Mouse (Mus musculus) skeletal muscle tissue, adult 2 months (tissue): ENCODE data around the gene Serpina10.
"Not testable (repeated sequence)": the region's sequence is repeated elsewhere in the genome, so short reads cannot be mapped to it uniquely, and the experiment has no call there.

ENCODE experiments used
- DNase-seq: peaks from one replicate; pipeline ENCODE4 v3.0.0-alpha.2; 2012; ENCODE audit warnings: low read depth, low spot score

Serpina10 gene

DNA sequence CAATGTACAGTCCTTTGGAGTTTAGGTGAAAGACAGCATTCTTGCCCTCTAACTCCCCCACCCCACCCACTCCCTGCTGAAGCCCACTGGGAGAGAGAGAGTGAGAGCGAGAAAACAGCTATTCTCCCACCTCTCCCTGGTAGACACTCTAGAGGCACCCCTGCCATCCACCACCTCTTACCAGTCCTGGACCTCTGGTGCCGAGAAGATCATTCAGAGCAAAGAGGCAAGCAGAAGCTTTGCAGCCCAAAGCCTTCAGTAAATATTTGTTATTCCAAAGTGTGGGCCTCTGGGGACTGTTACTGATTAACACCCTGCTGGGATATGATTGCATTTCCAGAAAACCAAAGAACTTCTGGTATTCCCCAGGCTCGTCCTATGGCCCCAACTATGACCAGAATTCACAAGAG is at the start of gene Serpina10:
Gene Serpina10 (minus strand): TSS at position 242 of the 410 bp plus-strand sequence.
- DNase-seq, result no peak

DNA sequence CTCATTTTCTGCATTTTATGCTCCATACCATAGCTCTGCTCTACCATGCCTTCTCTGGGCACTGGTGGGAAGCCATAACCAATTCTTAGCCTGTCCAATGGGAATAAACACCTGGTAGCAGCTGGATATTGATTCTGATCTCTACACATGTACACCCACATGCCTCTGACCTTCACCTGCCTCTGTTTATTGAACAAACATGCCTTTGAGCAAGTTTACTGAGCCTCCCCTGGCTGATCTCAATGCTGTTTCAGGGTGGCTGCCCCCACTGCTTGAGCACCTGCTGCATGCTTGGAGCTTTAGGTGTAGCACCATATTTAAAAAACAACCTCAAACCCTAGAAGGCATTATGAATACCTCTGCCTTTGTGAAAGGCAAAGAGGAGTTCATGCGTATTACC is 48.6 kb upstream of the Serpina10 start:
- not testable (repeated sequence) for DNase-seq

DNA sequence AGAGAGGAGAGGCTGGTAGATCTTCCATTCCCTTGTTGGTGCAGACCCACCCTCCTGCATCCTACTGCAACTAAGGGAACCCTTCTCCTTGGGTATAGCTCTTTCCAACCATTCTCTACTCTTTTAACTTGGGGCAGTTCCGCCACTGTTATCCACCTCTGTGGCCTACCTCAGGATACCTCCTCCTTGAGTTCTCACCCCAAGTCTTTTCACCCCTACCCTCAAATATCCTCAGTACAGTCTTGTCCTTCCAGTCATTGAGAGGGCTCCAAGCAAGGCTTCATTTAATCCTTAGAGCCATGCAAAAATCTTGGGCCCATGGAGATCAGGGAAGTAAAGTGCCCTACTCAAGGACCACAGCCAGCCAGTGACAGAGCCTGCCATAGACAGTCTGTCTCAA is 44.8 kb upstream of the Serpina10 start, which contains the start of gene Serpina16:
Gene Serpina16 (minus strand): TSS at position 101 of the 400 bp plus-strand sequence.
- no peak for DNase-seq

DNA sequence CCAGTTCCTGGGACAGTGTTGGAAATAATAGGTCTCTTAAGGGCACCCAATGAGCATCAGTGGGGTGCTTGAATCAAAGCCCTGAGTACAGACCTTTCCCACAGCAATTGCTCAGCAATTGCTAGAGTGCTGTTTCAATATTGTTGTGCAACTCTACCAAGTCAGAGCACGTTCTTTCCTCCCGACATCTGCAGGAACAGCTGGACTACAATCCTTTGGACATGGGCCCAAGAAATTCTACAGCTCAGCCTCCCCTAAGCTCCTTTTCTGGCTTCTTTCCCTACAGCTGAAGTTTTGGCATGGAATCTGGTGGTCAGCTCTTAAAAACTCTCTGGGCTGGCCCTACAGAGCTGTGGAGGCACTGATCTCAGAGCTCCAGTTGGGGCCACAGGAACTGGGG is 41.9 kb upstream of the Serpina10 start:
- DNase-seq, result peak; percentile 72

DNA sequence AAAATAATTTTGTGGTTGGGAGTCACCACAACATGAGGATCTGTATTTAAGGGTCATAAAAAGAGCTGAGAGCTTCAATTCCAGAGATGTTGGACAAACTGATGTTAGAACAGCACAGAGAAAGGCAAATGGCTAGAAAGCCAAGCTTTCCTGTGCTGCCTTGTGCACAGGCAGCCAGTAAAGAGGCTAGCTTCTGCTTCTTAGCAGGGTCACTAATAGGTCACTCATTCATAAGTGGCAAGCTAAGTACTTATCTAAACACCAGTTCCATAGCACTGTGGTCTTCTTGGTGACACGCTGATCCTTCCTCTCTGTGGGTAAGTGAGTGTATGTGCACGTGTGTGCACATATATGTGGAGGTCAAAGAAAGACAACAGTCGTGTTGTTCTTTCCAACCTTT is 40.2 kb upstream of the Serpina10 start:
- no peak for DNase-seq

DNA sequence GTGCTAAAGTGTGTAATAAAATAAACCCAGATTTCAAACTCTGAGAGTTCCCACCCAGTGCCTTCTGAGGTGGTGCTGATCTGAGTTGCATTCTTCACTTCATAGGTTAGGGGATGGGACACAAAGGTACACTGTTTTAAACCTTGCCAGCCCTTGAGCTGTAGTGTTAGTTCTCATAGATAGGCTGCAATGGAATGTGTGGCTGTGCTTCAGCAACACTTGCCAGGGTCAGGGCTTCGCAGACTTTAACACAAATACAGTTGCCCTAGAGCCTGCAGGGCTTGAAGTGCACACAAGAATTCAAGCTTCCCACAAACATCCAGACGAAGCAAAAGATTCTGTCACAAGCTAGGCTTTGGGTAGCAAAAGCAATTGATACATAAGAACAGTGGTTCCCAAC is 39.7 kb upstream of the Serpina10 start:
- DNase-seq, result no peak

DNA sequence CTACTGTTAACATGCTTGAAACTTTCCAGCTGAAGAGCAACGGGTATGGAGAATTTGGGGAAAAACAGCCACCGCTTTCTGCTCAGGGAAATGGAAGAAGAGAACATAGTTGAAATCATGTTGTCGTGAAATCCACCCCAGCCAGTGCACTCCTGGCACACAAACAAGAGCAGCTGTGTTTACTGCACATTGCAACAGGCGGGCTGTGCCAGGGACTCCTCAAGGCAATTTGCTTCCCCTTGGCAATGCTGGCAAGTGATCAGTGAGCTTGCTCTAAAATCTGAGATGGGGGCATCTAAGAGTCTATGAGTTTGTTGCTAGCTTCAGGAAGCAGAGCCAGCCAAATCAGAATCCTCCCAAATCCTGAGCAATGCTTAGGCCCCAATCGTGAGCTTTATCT is 39.1 kb upstream of the Serpina10 start:
- peak; percentile 20 for DNase-seq

DNA sequence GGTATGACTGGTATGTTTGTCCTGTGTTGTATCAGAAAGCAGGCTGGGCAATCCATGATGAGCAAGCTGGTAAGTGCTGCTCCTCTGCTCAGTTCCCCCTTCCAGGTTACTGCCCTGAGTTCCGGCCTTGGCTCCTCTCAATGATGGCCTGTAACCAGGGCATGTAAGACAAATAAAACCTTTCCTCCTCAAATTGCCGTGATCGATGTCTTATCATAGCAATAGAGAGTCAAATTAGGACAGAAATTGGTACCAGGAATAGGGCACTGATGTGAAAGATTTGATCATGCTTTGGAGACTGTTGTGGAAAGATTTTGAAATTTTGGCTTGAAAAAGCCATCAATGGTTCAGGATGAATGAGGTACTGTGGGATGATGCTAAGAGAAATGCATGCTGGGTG is 34.0 kb upstream of the Serpina10 start:
- DNase-seq, result no peak

DNA sequence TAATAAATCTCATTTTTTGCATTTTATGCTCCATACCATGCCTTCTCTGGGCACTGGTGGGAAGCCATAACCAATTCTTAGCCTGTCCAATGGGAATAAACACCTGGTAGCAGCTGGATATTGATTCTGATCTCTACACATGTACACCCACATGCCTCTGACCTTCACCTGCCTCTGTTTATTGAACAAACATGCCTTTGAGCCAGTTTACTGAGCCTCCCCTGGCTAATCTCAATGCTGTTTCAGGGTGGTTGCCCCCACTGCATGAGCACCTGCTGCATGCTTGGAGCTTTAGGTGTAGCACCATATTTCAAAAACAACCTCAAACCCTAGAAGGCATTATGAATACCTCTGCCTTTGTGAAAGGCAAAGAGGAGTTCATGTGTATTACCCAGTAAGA is 30.8 kb upstream of the Serpina10 start:
- DNase-seq, result not testable (repeated sequence)

DNA sequence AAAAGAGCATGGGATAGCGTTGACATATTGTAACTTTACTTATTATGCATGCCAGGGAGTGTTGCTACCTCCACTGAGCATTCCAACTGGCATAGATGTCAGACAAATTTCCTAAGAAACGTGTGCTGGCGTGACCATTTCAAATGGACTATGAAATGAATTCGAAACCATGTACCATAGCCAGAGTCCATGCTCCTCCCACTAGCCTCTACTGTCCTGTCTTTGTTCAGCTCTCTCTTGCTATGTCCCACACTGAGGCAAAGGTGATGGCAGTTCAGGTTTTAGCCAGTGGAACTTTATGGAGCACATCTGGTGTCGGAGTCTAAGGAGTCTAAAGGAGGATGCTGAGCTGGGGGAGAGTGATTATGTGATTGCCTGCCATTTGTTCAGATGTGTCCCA is 28.8 kb upstream of the Serpina10 start:
- DNase-seq, result no peak

DNA sequence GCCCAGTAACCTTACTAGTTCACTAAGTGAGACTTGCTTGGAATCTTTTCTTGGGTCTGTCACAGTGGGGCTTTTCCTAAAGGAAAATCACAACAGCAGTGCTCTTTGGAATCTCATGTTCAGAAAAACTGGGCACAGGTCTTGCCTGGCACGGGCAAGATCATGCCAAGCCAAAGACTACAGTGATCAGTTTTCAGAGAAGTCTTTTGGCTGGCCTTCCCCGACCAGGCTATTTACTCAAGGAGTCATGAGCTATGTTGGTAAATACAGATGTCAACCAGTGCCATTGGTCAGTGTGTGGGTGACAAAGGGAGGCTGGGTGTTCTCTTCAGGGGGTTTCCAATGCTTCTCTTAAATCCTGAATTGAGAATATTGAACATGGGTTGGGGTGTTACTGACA is 27.9 kb upstream of the Serpina10 start:
- DNase-seq, result peak; percentile 2

DNA sequence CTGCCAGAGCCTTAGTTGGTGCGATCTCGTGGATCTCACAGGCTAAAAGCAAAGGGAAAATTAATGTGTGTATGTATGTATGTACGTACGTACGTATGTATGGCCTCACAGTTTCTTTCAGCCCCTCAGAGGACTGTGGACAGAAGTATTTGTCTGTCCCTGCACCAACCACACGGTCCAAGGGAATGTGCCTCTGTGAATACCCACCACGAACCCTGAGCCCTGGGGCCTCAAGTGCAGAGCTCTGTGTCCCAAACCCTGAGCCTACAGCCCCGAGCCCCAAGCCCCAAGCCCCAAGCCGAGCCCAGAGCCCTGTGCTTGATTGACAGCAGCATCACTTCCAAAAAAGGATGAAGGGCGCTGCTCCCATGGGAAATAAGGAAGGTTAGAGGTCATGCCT is 26.7 kb upstream of the Serpina10 start:
- DNase-seq, result no peak

DNA sequence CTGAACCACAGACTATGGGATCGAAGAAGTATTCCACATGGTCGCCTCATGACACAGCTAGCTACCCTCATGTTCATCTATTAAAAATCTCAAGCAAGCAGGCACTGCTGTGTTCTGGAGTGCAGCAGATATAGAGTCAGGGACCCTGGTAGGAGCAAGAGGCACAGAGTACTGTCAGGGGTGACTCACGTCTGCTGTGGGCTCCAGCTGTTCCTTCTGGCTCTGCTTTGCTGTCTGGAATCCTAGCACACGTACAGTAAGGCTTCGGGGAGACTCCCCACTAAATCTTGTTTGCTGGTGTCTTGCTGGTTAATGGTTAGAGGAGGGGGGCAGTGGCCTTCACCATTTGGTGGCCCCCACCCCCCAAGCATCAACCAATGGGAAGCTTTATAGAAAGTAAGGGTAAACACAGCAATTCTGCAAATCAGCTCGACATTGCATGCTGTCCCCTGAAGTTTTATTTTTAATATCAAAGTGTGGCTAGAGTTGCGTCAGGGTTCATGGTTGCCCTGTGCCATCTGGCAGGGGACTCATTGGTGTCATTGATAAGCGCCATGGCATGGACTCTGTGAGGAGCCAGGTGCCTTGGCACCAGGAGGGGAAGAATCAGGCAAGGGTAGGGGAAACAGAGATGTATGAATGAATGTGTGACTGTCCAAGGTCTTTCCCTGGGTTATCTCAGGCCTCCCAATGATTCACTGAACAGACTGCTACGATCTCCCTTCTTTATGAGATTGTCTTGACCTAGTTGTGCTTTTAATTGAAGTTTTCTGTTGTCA is 25.8 kb upstream of the Serpina10 start, which contains the start of gene Serpina6:
Gene Serpina6 (minus strand): TSS at position 365 of the 779 bp plus-strand sequence.
- DNase-seq, result no peak

DNA sequence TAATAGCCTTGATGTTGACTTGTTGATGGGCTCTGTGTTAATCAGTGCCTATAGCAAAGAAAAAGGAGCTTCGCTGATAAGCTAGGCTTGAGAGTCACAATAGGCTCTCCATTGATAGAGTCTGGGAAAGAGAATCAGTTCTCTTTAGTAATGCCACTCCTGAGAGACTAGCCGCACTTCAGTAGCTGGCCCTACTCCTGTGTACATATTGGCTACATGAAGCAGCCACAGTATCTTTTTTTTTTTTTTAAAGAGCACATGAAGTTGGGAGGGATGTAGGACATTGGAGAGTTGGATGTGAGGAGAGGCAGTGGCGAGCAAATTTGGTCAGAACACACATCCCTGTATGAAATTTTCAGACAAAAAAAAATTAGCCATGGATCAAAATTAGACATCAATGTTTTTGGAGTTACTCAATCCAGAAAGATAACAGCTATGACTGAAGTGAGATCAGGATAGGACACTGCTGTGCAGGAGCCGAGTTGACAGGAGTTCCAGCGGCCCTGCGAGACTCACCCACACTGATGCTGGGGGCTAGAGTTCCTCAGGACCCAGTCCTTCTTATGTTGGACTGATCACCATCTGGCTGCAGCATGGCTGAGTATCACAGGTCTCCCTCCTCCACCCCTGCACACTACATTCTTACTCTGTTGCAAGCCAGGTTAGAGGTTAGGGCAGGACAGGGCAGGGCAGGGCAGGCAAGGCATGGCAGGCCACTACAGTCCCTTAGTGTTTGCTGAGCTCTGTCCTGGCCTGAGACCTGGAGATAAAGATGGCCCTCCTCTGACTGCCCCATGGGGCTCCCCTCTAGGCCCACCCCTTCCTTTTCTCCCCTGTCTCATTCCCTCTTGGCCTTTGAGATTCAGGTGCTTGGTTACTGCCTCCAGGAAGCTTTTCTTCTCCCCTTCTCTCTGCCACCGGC is 24.1 kb upstream of the Serpina10 start:
- DNase-seq, result no peak

DNA sequence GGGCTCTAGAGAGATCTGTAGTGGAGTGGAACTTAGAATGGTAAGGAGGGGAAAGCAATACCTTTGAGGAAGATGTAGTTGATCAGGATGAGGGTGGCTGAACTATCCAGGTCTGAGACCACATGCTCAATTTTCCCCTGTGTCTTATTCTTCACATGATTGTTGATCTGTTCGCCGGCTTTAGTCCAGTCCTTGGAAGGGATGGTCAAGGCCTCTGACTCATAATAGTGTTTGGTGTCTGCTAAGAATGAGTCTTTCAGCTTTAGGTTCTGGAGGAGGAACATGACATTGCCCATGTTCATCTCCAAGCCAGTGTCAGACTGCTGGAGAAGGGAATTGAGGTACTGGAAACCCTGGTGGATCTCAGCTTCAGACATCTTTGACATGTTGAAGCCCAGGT is 22.6 kb upstream of the Serpina10 start:
- DNase-seq, result no peak

DNA sequence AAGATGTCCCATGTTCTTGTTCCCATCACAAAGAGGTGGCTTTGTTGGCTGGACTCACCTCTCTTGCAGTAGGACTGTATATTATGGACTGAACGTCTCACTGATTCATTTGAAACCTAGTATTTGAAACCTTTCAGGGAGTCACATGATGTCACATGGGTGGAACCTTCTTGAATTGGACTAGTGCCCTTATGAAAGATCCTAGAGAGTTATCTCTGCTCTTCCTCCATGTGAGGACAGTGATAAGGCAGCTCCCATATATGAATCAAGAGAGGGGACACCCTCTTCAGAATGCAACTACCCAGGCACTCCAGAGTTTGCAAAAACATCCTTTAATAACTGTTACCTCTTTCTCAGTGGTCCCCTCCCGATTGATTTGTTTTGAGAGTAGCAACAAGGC is 15.1 kb upstream of the Serpina10 start:
- DNase-seq, result no peak

DNA sequence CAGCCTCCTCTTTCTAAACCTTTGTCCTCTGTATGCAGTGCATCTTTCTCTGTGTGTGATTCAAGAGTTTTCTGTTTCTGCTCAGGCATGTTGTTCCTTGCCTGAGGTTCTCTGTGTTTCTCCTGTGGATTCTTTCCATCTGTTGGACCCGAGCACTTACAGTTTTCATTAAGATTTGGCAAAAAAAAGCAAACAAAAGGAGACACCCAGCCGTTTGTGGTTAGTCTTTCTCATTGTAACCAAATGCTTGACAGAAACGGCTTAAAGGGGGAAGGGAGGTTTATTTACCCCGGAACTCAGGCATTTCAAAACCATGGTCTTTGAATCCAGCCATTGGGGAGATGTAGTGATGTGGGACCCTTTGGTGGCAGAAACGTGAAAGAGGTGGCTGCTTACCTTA is 13.4 kb upstream of the Serpina10 start:
- DNase-seq, result no peak

DNA sequence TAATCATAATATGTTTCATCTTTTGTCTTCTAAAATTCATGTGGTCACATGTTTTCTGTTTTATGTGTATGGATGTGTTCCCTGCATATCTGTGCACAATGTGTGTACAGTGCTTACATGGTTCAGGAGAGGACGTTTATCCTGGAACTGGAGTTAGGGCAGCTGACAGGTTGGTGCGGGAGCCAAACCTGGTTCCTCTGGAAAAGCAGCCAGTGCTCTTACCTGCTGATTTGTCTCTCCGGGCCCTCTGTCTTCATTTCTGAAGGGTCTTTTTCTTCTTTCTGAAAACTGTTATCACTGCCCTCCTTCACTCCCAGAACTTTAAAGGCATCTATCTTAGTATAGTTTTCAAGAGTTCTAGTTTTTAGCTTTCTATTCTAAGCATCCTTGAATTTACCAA is 12.6 kb upstream of the Serpina10 start:
- DNase-seq, result no peak

DNA sequence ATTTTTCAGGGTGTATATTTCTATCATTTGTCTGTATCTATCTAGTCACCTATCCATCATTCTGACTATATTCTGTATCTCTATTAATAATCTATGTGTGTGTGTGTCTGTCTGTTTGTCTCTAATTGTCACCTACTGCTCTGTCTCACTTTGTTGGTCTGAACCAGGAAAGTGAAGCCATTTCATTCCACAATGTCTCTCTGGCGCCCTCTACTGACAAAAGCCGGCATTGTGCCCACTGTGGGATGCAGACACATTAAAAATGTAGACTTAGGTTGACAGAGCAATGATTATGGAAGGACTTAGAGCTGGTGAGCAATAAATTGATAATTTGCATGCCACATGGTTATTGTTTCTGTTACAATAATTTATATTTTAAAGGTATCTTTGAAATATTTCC is 12.1 kb upstream of the Serpina10 start:
- peak; percentile 18 for DNase-seq

DNA sequence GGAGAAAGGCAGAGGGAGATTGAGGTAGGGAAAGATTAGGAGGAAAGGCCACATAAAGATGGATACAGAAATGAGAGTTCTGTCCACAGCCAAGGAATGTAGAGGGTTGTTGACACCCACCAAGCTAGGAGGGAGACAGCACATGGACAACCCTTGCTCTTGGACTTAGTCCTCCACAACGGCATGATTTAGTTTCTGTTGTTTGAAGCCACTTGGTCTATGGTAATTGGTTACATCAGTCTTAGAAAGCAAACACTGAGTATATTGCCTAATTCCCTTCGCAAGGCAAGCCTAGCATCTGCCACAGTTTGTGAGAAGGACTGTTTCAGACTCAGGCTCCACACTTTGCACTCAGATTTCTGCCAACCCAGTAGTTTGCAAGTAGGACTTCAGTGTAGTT is 4.6 kb upstream of the Serpina10 start:
- DNase-seq, result no peak

DNA sequence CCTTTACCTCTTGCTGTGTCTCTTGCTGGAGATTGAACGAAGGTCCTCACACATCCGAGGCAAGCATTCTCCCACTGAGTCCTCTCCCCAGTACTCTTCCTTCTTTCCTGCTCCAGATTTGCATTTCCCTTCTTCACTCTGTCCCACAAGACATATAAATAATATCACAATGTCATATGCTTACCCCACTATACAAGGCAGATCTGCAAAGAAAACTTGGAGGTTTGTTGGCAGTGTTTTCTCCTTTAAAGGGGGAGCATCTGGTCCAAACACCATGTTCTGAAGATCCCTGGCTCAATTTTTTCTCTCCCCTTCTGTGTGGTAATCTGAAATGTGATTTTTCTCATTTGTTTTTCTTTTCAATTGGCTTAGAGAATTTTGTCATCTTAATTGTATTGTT is 3.2 kb upstream of the Serpina10 start:
- DNase-seq, result no peak

DNA sequence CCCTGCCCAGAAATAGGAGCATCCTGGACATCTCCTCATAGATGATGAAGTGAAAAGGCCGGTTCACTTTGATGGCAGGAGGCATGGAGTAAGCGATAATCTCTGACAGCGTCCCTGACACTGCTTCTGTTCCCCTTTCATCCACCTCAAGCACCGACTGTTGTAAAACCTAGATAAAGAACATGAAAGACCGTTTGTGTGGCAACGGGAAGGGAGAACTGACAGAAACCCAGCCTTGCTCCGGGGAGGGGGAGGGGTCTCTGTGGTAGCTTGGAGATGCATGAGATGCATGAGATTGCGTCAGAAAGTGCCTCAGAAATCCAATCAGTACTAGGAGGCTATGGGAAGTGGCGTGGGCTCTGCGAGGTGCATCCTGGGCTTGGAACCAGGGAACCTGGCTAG is 14.4 kb downstream of the Serpina10 start:
- no peak for DNase-seq

DNA sequence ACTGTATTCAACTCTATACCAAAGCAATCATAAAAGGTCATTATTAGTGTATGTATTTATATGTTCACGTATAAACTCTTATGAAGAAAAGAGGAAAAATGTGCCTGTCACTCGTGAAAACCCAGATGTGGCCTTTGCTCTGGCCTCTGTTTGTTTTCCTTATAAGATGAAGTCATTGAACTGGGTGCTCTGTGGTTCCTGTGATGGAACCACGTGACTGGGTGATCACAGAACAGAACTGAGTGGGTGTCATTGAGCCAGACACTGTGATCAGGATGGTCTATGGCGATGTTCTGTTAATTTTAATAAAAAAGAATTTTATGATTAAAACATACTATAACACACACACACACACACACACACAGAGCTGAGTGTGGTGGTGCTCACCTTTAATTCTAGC is 15.5 kb downstream of the Serpina10 start:
- no peak for DNase-seq
